Mouse (Mus musculus) spleen, adult 2 months (tissue): ENCODE measurements around the gene Abhd14a.

Source experiments
- CTCF ChIP-seq: fragments of 200-500 bp; IDR thresholded peaks from 2 replicates; pipeline ENCODE4 v1.5.1; 2011; ENCODE audit warnings: mild to moderate bottlenecking, inconsistent platforms; ENCODE audit not compliant: insufficient read depth, insufficient read length, insufficient replicate concordance; ENCODE audit errors: extremely low read depth
- POLR2A ChIP-seq: fragments of 200-500 bp; IDR thresholded peaks from 2 replicates; pipeline ENCODE4 v1.6.1; 2011; ENCODE audit warnings: low read depth, low read length, inconsistent platforms

- no peak for TF ChIP-seq POLR2A
- TF ChIP-seq CTCF: peak; percentile 20; the same call in 1 of the 2 replicates
Measured at GRCm38 (mm10) chr9:106447348-106447747, at the start of gene Abhd14a, which contains the start of gene Abhd14b.
